Mouse (Mus musculus): ENCODE measurements around the gene Med9. TPM values are rescaled to one million over a fixed set of nuclear protein-coding genes. Genes with fewer than 3 reads are reported as not detected.

Gene Med9
- polyA plus RNA-seq (2014; fragmentation: Illumina TruSeq; extraction: RNeasy Lipid Tissue Mini Kit (QIAGEN cat#74804); ENCODE audit: low read depth, low replicate concordance): 6.8 TPM

DNA sequence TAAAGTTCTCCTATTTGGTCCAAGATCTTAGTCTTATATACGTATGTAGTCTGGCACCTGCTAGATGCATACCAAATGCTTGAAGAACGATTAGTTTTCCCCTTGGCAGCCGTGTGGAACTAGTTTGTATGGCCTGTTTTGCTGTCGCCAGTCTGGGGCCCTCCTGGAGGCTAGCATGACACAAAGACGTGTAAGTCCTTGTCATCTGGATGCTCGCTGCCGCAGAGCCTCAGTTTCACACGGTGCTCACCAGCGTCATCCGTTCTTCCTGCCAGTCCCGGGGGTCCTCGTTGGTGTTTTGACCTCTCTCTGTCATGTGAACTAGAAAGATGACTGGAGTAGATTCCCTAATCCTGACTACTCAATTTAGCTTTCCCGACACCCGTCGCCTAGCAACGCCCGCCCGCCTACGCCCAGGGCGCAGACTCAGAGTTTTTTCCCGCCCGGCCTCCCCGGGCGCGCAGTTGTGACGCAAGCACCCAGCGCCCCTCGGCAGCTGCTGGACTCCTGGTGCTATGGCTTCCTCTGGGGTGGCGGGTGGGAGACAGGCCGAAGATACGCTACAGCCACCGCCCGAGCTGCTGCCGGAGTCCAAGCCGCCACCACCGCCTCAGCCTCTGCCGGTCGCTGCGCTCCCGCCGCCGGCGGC, at the start of gene Med9:
TSS of gene Med9 (plus strand) at position 455 of the 649 bp plus-strand sequence.

DNA sequence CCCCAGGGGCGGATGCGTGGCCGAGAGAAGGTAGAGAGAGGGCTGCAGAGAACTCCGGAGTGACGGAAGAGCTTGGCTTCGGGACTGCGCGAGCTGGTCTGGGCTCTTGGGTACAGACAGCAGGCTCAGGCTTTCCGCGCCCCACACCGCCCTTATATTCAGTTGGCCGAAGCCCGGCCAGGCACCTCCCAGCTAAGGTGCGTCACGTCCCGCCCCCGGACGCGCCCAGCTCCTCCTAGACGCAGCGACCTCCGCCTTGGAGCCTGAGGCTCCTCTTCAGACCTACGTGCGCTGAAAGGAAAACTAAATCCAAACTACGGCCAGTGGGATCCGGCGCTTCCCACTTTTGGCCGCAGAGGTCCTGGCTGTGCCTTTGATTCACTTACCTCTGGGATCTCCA, 16.8 kb downstream of the Med9 start, which contains the start of gene Rasd1:
TSS of gene Rasd1 (minus strand) at position 127 of the 400 bp plus-strand sequence.

Other genes with a start within 250 kb of the Med9 start
- gene Pld6, start 160.6 kb upstream of the Med9 start, polyA plus RNA-seq (2014; fragmentation: Illumina TruSeq; extraction: RNeasy Lipid Tissue Mini Kit (QIAGEN cat#74804); ENCODE audit: low read depth, low replicate concordance): not detected
- 5.2 TPM for gene Flcn, start 138.2 kb upstream of the Med9 start, polyA plus RNA-seq (2014; fragmentation: Illumina TruSeq; extraction: RNeasy Lipid Tissue Mini Kit (QIAGEN cat#74804); ENCODE audit: low read depth, low replicate concordance)
- 2.5 TPM for gene Nt5m, start 108.8 kb upstream of the Med9 start, polyA plus RNA-seq (2014; fragmentation: Illumina TruSeq; extraction: RNeasy Lipid Tissue Mini Kit (QIAGEN cat#74804); ENCODE audit: low read depth, low replicate concordance)
- 132 TPM for gene Cops3, start 108.4 kb upstream of the Med9 start, polyA plus RNA-seq (2014; fragmentation: Illumina TruSeq; extraction: RNeasy Lipid Tissue Mini Kit (QIAGEN cat#74804); ENCODE audit: low read depth, low replicate concordance)
- 1.0 TPM for gene Rasd1, start 16.7 kb downstream of the Med9 start, polyA plus RNA-seq (2014; fragmentation: Illumina TruSeq; extraction: RNeasy Lipid Tissue Mini Kit (QIAGEN cat#74804); ENCODE audit: low read depth, low replicate concordance)
- gene Pemt, start 98.3 kb downstream of the Med9 start, polyA plus RNA-seq (2014; fragmentation: Illumina TruSeq; extraction: RNeasy Lipid Tissue Mini Kit (QIAGEN cat#74804); ENCODE audit: low read depth, low replicate concordance): not detected
- 1.0 TPM for gene Rai1, start 156.8 kb downstream of the Med9 start, polyA plus RNA-seq (2014; fragmentation: Illumina TruSeq; extraction: RNeasy Lipid Tissue Mini Kit (QIAGEN cat#74804); ENCODE audit: low read depth, low replicate concordance)